Mouse (Mus musculus) myocyte (in vitro differentiated cells): ENCODE measurements at regions not wholly inside any gene's neighbourhood (a gene's known extent, or its start where the extent isn't known, plus 50 kb on each side); places are given as distances from the start of the nearest gene placed in this dataset.

Experiments
- CEBPB ChIP-seq: IDR thresholded peaks from 2 replicates; pipeline ENCODE4 v1.6.1; 2011; ENCODE audit warnings: mild to moderate bottlenecking, moderate library complexity; ENCODE audit not compliant: poor library complexity, insufficient read depth, severe bottlenecking
- E2F4 ChIP-seq: IDR thresholded peaks from one replicate; pipeline ENCODE4 v1.6.1; 2011; ENCODE audit warnings: mild to moderate bottlenecking, control low read depth, moderate library complexity; ENCODE audit not compliant: insufficient read depth
- MAX ChIP-seq: IDR thresholded peaks from one replicate; pipeline ENCODE4 v1.6.1; 2011; ENCODE audit warnings: low read depth, mild to moderate bottlenecking, control low read depth
- MYOD1 ChIP-seq, 3 experiments: IDR thresholded peaks; one replicate each; pipeline ENCODE4 v1.6.1; 2011; ENCODE audit warnings: control low read depth in 2 of 3, low read depth in 2 of 3, mild to moderate bottlenecking in 2 of 3, moderate library complexity in 1 of 3; ENCODE audit not compliant: insufficient read length in 2 of 3, control insufficient read depth in 1 of 3
- MYOG ChIP-seq, 3 experiments: IDR thresholded peaks; one replicate each; pipeline ENCODE4 v1.6.1; 2011; ENCODE audit warnings: control low read depth in 2 of 3, low read depth in 2 of 3, mild to moderate bottlenecking in 2 of 3; ENCODE audit not compliant: insufficient read length in 2 of 3, control insufficient read depth in 1 of 3, insufficient read depth in 1 of 3
- POLR2A ChIP-seq: IDR thresholded peaks from one replicate; pipeline ENCODE4 v1.6.1; 2011; ENCODE audit warnings: low read depth, mild to moderate bottlenecking, control low read depth, moderate library complexity; ENCODE audit not compliant: insufficient read length
- POLR2AphosphoS2 ChIP-seq: IDR thresholded peaks from one replicate; pipeline ENCODE4 v1.6.1; 2011; ENCODE audit warnings: low read depth, control low read depth; ENCODE audit not compliant: insufficient read length
- REST ChIP-seq: IDR thresholded peaks from one replicate; pipeline ENCODE4 v1.6.1; 2011; ENCODE audit warnings: mild to moderate bottlenecking, control low read depth, moderate library complexity; ENCODE audit not compliant: insufficient read depth, insufficient read length
- SRF ChIP-seq: IDR thresholded peaks from one replicate; pipeline ENCODE4 v1.6.1; 2011; ENCODE audit warnings: low read depth; ENCODE audit not compliant: control insufficient read depth, insufficient read length
- TCF12 ChIP-seq: IDR thresholded peaks from one replicate; pipeline ENCODE4 v1.6.1; 2011; ENCODE audit warnings: mild to moderate bottlenecking, control low read depth; ENCODE audit not compliant: poor library complexity, insufficient read depth, severe bottlenecking
- TCF3 ChIP-seq: IDR thresholded peaks from one replicate; pipeline ENCODE4 v1.6.1; 2011; ENCODE audit warnings: low read depth, control low read depth; ENCODE audit not compliant: insufficient read length
- USF1 ChIP-seq: IDR thresholded peaks from one replicate; pipeline ENCODE4 v1.6.1; 2011; ENCODE audit warnings: low read depth, mild to moderate bottlenecking, control low read depth, moderate library complexity

GRCm38 (mm10) chr12:85531638-85532037 is 57.9 kb downstream of the Fos start:
- TF ChIP-seq MYOD1 (IDR thresholded peaks at IDR 0.05; ENCODE audit: control insufficient read depth in 1 of 3, insufficient read length in 2 of 3, low read depth in 2 of 3), result no peak
- TF ChIP-seq POLR2A, result no peak
- no peak for TF ChIP-seq SRF
- no peak for TF ChIP-seq E2F4
- TF ChIP-seq USF1, result no peak
- no peak for TF ChIP-seq MYOG (IDR thresholded peaks at IDR 0.05; ENCODE audit: control insufficient read depth in 1 of 3, insufficient read depth in 1 of 3, insufficient read length in 2 of 3, low read depth in 2 of 3)
- TF ChIP-seq CEBPB, result no peak
- TF ChIP-seq TCF12, result no peak
- no peak for TF ChIP-seq REST
- TF ChIP-seq POLR2AphosphoS2, result no peak
- TF ChIP-seq MAX, result no peak
- TF ChIP-seq TCF3, result no peak
